In genomic region chr11:33217384-33218079, GRCm38 (mm10) we compare ENCODE assay signal across 13 mouse cellular contexts. TPM values are rescaled to one million over a fixed set of nuclear protein-coding genes. Genes with fewer than 3 reads are reported as not detected.
DNase-seq lines count a peak whose midpoint lies in the region; ATAC-seq lines count a peak whose summit lies in the region.
"Had no signal": no experiment of that assay in that cellular context is flagged by ENCODE, and none has a peak within 500 bp of the region (broad histone marks: within the 10 kb centered on the region; RNA-seq: fewer than 3 reads in every experiment).

No protein-coding gene starts in this region.

- ATAC-seq in heart, embryonic 16.5 days (replicated peaks; ENCODE audit: extremely low read depth, insufficient read depth, low FRiP score) = peak; percentile 70
- ATAC-seq in lung, embryonic 16.5 days (ENCODE audit: low read depth) = 0 out of 2 replicates have a peak, but pooled peaks have one; percentile 20
- ATAC-seq: inflammation-experienced regulatory T-cells, adult 6 months had no signal

- no peak for DNase-seq in heart, postnatal 36 days
- no peak for DNase-seq in lung, postnatal 10 days
- DNase-seq in adrenal gland, postnatal 36 days = peak; percentile 24 to 38
- DNase-seq in cerebellum, postnatal 36 days = peak; percentile 56 to 62
- no peak for DNase-seq in spleen, adult 12 weeks (ENCODE audit: low spot score)
- DNase-seq: liver, embryonic 13.5 days; thymus, postnatal 25 days had no signal

- peaks cover 13% of the 10 kb centered on the region for H3K4me1 ChIP-seq in heart, embryonic 16.5 days (ENCODE audit: control insufficient read depth, insufficient read depth, low read length)
- peaks cover 13% of the 10 kb centered on the region; the same call in 1 of the 2 replicates for H3K4me1 ChIP-seq in lung, embryonic 16.5 days (replicated peaks; ENCODE audit: control insufficient read depth, insufficient read depth, low read length)
- H3K4me1 ChIP-seq: midbrain, embryonic 12.5 days had no signal

- H3K27me3 ChIP-seq in heart, embryonic 16.5 days (ENCODE audit: control insufficient read depth, insufficient read depth, low read length) = no peaks in the 10 kb centered on the region
- no peaks in the 10 kb centered on the region for H3K27me3 ChIP-seq in lung, embryonic 16.5 days (ENCODE audit: control insufficient read depth, insufficient read depth, low read depth, low read length)
- H3K27me3 ChIP-seq: liver, embryonic 13.5 days; midbrain, embryonic 12.5 days had no signal

- no peak overlapping the region for H3K4me3 ChIP-seq in heart, embryonic 16.5 days (ENCODE audit: low read length)
- H3K4me3 ChIP-seq in lung, embryonic 16.5 days (ENCODE audit: low read length) = no peak overlapping the region
- H3K4me3 ChIP-seq: embryonic facial prominence, embryonic 15.5 days; liver, embryonic 13.5 days; midbrain, embryonic 12.5 days had no signal

- H3K9me3 ChIP-seq in heart, embryonic 16.5 days (replicated peaks; ENCODE audit: control insufficient read depth, low read length) = no peaks in the 10 kb centered on the region
- no peaks in the 10 kb centered on the region for H3K9me3 ChIP-seq in lung, embryonic 16.5 days (ENCODE audit: control insufficient read depth, low read length)
- H3K9me3 ChIP-seq: embryonic facial prominence, embryonic 15.5 days; liver, embryonic 13.5 days; midbrain, embryonic 12.5 days had no signal

- no peak overlapping the region for H3K9ac ChIP-seq in heart, embryonic 16.5 days (ENCODE audit: low read length)
- H3K9ac ChIP-seq in lung, embryonic 16.5 days (ENCODE audit: low read length) = no peak overlapping the region
- H3K9ac ChIP-seq: embryonic facial prominence, embryonic 15.5 days; liver, embryonic 13.5 days; midbrain, embryonic 12.5 days had no signal

- no peaks in the 10 kb centered on the region for H3K36me3 ChIP-seq in heart, embryonic 16.5 days (ENCODE audit: control insufficient read depth, insufficient read depth)
- no peaks in the 10 kb centered on the region for H3K36me3 ChIP-seq in lung, embryonic 16.5 days (ENCODE audit: control insufficient read depth, insufficient read depth, low read length)
- H3K36me3 ChIP-seq: embryonic facial prominence, embryonic 15.5 days; liver, embryonic 13.5 days; midbrain, embryonic 12.5 days had no signal

- no peak overlapping the region for H3K27ac ChIP-seq in heart, embryonic 16.5 days (ENCODE audit: low read length)
- H3K27ac ChIP-seq in lung, embryonic 16.5 days (ENCODE audit: low read length) = no peak overlapping the region
- H3K27ac ChIP-seq: embryonic facial prominence, embryonic 15.5 days; liver, embryonic 13.5 days; midbrain, embryonic 12.5 days had no signal

- 45% methylated on average over 8 of the region's 8 CpGs for WGBS in heart, embryonic 16.5 days
- WGBS in lung, embryonic 16.5 days = 48% methylated on average over 8 of the region's 8 CpGs

- no peak overlapping the region for H3K4me2 ChIP-seq in heart, embryonic 16.5 days (ENCODE audit: low read depth, low read length)
- no peak overlapping the region for H3K4me2 ChIP-seq in lung, embryonic 16.5 days (ENCODE audit: low read depth, low read length)
- H3K4me2 ChIP-seq: embryonic facial prominence, embryonic 15.5 days; liver, embryonic 13.5 days; midbrain, embryonic 12.5 days had no signal

- intact Hi-C loops in heart, postnatal 36 days (cut with DNase I) = no loop called here

RNA-seq across cellular contexts. Expression of gene Tlx3, which starts 14.1 kb away (rescaled TPM):
- polyA plus RNA-seq in heart, embryonic 16.5 days (2015; fragmentation: Nextera tagmentation; extraction: Ambion mirVana) = not detected in 2 replicates
- total RNA-seq in heart, postnatal 36 days (2021) = not detected
- not detected in 2 replicates for polyA plus RNA-seq in lung, embryonic 16.5 days (2015; fragmentation: Nextera tagmentation; extraction: Ambion mirVana)
- total RNA-seq in adrenal gland, postnatal 36 days (2021) = under 1 TPM in 1 of 2 experiments, not detected in 1; 0.23 TPM
- total RNA-seq: left cerebral cortex, adult 18-20 months had no signal
- polyA plus RNA-seq: inflammation-experienced regulatory T-cells, adult 6 months; liver, embryonic 13.5 days had no signal

RNA-seq across cellular contexts. Expression of gene Npm1, which starts 54.5 kb away (rescaled TPM):
- polyA plus RNA-seq in heart, embryonic 16.5 days (2015; fragmentation: Nextera tagmentation; extraction: Ambion mirVana) = 424 and 467 TPM in 2 replicates
- total RNA-seq in heart, postnatal 36 days (2021) = 100 to 1,000 TPM; 132 to 163 TPM
- polyA plus RNA-seq in lung, embryonic 16.5 days (2015; fragmentation: Nextera tagmentation; extraction: Ambion mirVana) = 736 and 786 TPM in 2 replicates
- 100 to 1,000 TPM; 300 to 316 TPM for total RNA-seq in adrenal gland, postnatal 36 days (2021)

RNA-seq across cellular contexts. Expression of gene Gm12117, which starts 59.0 kb away (rescaled TPM):
- not detected in 2 replicates for polyA plus RNA-seq in heart, embryonic 16.5 days (2015; fragmentation: Nextera tagmentation; extraction: Ambion mirVana)
- not detected for total RNA-seq in heart, postnatal 36 days (2021)
- polyA plus RNA-seq in lung, embryonic 16.5 days (2015; fragmentation: Nextera tagmentation; extraction: Ambion mirVana) = not detected in 2 replicates
- not detected for total RNA-seq in adrenal gland, postnatal 36 days (2021)
- polyA plus RNA-seq: embryonic facial prominence, embryonic 15.5 days; inflammation-experienced regulatory T-cells, adult 6 months; liver, embryonic 13.5 days had no signal

Comparison
In these comparisons a context has a peak if more than half of its experiments do, and no peak if none do; other contexts are left out.
1. DNase-seq: peak in adrenal gland, postnatal 36 days (2 of 2) and cerebellum, postnatal 36 days (2 of 2); none in heart, postnatal 36 days (0 of 2), lung, postnatal 10 days (single experiment) and spleen, adult 12 weeks (single experiment).